Mouse (Mus musculus): ENCODE measurements at regions not wholly inside any gene's neighbourhood (a gene's known extent, or its start where the extent isn't known, plus 50 kb on each side); places are given as distances from the start of the nearest gene placed in this dataset.

DNA sequence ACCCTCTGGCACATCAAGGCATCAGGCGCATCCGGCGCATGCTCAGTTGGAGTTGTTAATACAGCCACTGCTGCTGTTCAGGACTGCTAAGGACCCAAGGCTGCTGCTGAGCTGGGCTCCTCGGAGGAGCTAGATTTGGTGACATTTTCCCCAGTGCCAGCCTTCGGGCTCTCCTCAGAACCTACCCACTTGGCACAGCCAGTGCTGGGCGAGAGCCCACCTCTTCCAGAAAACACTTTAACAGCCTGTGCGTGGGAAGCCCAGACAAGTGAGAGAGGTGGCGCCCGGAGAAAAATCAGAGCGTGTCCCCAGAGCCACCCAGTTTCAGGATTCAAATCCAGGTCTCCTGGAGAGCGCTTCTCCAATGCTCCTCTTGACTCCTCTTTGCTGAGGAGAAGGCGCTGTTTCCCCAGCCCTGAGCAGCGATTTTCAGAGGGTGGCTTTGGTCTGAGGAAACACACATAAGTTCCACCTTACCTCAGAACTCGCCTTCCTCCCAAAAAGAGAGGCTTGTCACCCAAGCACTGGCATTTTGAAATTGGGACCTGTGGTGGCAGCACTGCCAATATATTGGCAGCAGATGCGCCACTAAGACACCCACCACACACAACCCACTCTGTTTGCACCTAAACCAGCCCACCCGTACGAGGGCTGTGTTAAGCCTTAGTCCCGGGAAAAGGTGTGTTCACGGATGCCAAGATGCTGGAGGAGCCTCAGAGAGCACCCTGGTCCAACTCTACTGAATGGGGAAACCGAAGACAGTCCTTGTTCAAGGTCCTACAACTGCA lies 125.0 kb upstream of the Igsf21 start:
- TF ChIP-seq FLI1 (IDR thresholded peaks at IDR 0.05; ENCODE audit: low read length) (no peak), GATA1 (IDR thresholded peaks at IDR 0.05; ENCODE audit: borderline replicate concordance, low read length) (no peak)

Measured in megakaryocyte, embryonic 14.5 days (primary cell).